ENCODE assay signal across 13 mouse cellular contexts in the genomic region with DNA sequence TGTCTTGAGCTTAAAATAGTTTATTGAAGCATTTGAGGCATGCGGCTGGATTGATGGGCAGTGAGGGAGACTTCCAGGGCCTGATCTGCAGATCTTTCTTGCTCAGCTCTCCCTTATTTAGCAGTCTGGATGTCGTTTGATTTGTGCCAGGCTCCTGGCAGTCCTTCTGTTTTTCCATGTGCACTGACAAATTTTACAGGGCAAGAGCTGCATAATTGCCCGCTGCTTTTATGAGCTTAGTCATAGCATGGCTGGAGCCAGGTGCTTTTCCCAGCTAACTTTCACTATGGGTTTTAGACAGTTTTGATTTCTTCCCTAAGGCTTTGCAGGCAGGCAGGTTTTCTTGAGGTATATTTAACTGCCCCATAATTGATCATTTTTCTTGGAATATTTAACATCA.
DNase-seq lines count a peak whose midpoint lies in the region; ATAC-seq and TF ChIP-seq lines count a peak whose summit lies in the region.
"Had no signal": no experiment of that assay in that cellular context is flagged by ENCODE, and none has a peak within 500 bp of the region (broad histone marks: within the 10 kb centered on the region; RNA-seq: fewer than 3 reads in every experiment).

No protein-coding gene starts in this region.

- no peak for TF ChIP-seq POLR2A in limb, embryonic 14.5 days (IDR thresholded peaks at IDR 0.05; ENCODE audit: borderline replicate concordance, extremely low read depth, insufficient read depth, insufficient read length)

- 27% methylated on average over 3 of the region's 3 CpGs for WGBS in heart, embryonic 14.5 days
- 45% methylated on average over 3 of the region's 3 CpGs for WGBS in heart, embryonic 10.5 days
- WGBS in limb, embryonic 14.5 days = 20% methylated on average over 3 of the region's 3 CpGs

- intact Hi-C loops in gastrocnemius, postnatal 14 days (cut with DNase I; ENCODE audit: low total_unique reads) = no loop called here

- H3K9ac ChIP-seq in heart, embryonic 14.5 days (ENCODE audit: low read length) = no peak overlapping the region
- no peak overlapping the region for H3K9ac ChIP-seq in limb, embryonic 14.5 days (ENCODE audit: low read depth, low read length, severe bottlenecking)
- H3K9ac ChIP-seq: hindbrain, embryonic 14.5 days had no signal

- ATAC-seq in heart, embryonic 14.5 days (ENCODE audit: insufficient number of reproducible peaks, insufficient read depth, low FRiP score, low read depth) = no peak
- ATAC-seq in limb, embryonic 14.5 days (ENCODE audit: low FRiP score, low read depth) = peak; percentile 57

- H3K27ac ChIP-seq in heart, embryonic 14.5 days (replicated peaks in 1 of 2; ENCODE audit: control insufficient read depth in 1 of 2, insufficient read depth in 1 of 2, low read depth in 2 of 2, low read length in 2 of 2) = peak overlapping the region; percentile 19 to 33; a peak in 2 of 4 replicates
- no peak overlapping the region for H3K27ac ChIP-seq in heart, embryonic 10.5 days
- H3K27ac ChIP-seq in limb, embryonic 14.5 days (replicated peaks; ENCODE audit: low read depth, low read length) = 0 out of 2 replicates have a peak overlapping the region, but pooled peaks have one; percentile 21
- H3K27ac ChIP-seq: hindbrain, embryonic 14.5 days had no signal

- DNase-seq in adrenal gland, adult 8-10 months = peak; percentile 5
- DNase-seq in adrenal gland, postnatal 14 days = no peak
- no peak for DNase-seq in heart, embryonic 10.5 days (ENCODE audit: low spot score)
- DNase-seq in forelimb bud, embryonic 11.5 days (ENCODE audit: low read depth, low spot score) = peak; percentile 59
- peak; percentile 78 for DNase-seq in limb, embryonic 14.5 days (ENCODE audit: low spot score)
- DNase-seq in gastrocnemius, postnatal 14 days = no peak
- no peak for DNase-seq in cerebellum, postnatal 25 days
- DNase-seq: gastrocnemius, postnatal 36 days; kidney, adult 18-20 months; lung, adult 18-20 months; thymus, adult 18-20 months had no signal

- no peaks in the 10 kb centered on the region for H3K27me3 ChIP-seq in heart, embryonic 14.5 days (ENCODE audit: control insufficient read depth, insufficient read depth, low read length)
- H3K27me3 ChIP-seq in heart, embryonic 10.5 days (ENCODE audit: insufficient read depth, poor library complexity, severe bottlenecking) = no peaks in the 10 kb centered on the region
- no peaks in the 10 kb centered on the region for H3K27me3 ChIP-seq in limb, embryonic 14.5 days (ENCODE audit: control insufficient read depth, insufficient read depth, low read length)

- no peaks in the 10 kb centered on the region for H3K36me3 ChIP-seq in heart, embryonic 14.5 days (ENCODE audit: control insufficient read depth, insufficient read depth, low read length)
- no peaks in the 10 kb centered on the region for H3K36me3 ChIP-seq in heart, embryonic 10.5 days
- H3K36me3 ChIP-seq in limb, embryonic 14.5 days (ENCODE audit: control insufficient read depth, insufficient read depth, low read length) = no peaks in the 10 kb centered on the region

- no peak overlapping the region for H3K4me2 ChIP-seq in heart, embryonic 14.5 days (ENCODE audit: low read length)
- H3K4me2 ChIP-seq in limb, embryonic 14.5 days (replicated peaks; ENCODE audit: low read depth, low read length, severe bottlenecking) = no peak overlapping the region
- H3K4me2 ChIP-seq: hindbrain, embryonic 14.5 days had no signal

- no peak overlapping the region for H3K4me3 ChIP-seq in heart, embryonic 14.5 days (ENCODE audit: control insufficient read depth in 1 of 2, insufficient read depth in 1 of 2, low read depth in 1 of 2, low read length in 2 of 2)
- H3K4me3 ChIP-seq in heart, embryonic 10.5 days = no peak overlapping the region
- H3K4me3 ChIP-seq in limb, embryonic 14.5 days (replicated peaks; ENCODE audit: low read length) = no peak overlapping the region

- H3K4me1 ChIP-seq in heart, embryonic 14.5 days (ENCODE audit: control insufficient read depth in 2 of 2, insufficient read depth in 2 of 2, low read length in 2 of 2) = peaks cover 2 to 9% of the 10 kb centered on the region in 2 experiments; a peak in 3 of 4 replicates
- H3K4me1 ChIP-seq in heart, embryonic 10.5 days = 0 out of 2 replicates have a peak, but pooled peaks cover 7% of the 10 kb centered on the region
- H3K4me1 ChIP-seq in limb, embryonic 14.5 days (ENCODE audit: control insufficient read depth, insufficient read depth, low read length) = peaks cover 11% of the 10 kb centered on the region; the same call in 1 of the 2 replicates

- no peaks in the 10 kb centered on the region for H3K9me3 ChIP-seq in heart, embryonic 14.5 days (ENCODE audit: control insufficient read depth, low read length)
- H3K9me3 ChIP-seq in heart, embryonic 10.5 days = no peaks in the 10 kb centered on the region
- H3K9me3 ChIP-seq in limb, embryonic 14.5 days (ENCODE audit: control insufficient read depth, low read length) = no peaks in the 10 kb centered on the region

Comparison
In these comparisons a context has a peak if more than half of its experiments do, and no peak if none do; other contexts are left out.
1. DNase-seq: peak in adrenal gland, adult 8-10 months (single experiment), forelimb bud, embryonic 11.5 days (single experiment) and limb, embryonic 14.5 days (single experiment); none in adrenal gland, postnatal 14 days (single experiment), heart, embryonic 10.5 days (single experiment), gastrocnemius, postnatal 14 days (single experiment) and cerebellum, postnatal 25 days (0 of 2).